Mouse (Mus musculus) kidney, adult 8-10 months (tissue): ENCODE measurements around the gene Dach1.

Experiments
- DNase-seq, 2 experiments: peaks; one replicate each; pipeline ENCODE4 v3.0.0; 2022

Dach1 gene

GRCm38 (mm10) chr14:97829865-97830264 is 339.7 kb downstream of the Dach1 start:
- no peak for DNase-seq

GRCm38 (mm10) chr14:97814555-97815175 is 354.9 kb downstream of the Dach1 start:
- no peak for DNase-seq

DNA sequence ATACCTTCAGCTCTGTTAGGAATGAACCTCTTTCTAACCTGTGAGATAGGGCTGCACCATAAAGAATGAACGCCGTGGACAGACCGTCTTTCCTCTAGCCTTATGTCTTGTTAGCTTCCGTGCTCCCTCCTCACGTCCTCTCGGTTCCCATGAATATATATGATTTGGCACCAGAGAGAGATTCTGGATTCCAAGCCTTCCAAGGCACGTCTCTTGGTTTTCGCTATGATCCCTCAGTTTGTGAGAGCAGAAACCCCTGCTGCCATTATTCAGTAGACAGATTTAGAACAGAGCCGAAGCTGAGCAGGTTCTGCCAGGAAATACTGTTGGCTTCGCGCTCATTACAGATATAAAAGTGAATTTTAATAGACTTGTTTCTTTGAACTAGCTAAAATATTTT is 356.0 kb downstream of the Dach1 start:
- no peak for DNase-seq

- peak in 1 of 2 experiments; percentile 7 for DNase-seq
Measured at GRCm38 (mm10) chr14:97795385-97795952, 374.1 kb downstream of the Dach1 start.

DNA sequence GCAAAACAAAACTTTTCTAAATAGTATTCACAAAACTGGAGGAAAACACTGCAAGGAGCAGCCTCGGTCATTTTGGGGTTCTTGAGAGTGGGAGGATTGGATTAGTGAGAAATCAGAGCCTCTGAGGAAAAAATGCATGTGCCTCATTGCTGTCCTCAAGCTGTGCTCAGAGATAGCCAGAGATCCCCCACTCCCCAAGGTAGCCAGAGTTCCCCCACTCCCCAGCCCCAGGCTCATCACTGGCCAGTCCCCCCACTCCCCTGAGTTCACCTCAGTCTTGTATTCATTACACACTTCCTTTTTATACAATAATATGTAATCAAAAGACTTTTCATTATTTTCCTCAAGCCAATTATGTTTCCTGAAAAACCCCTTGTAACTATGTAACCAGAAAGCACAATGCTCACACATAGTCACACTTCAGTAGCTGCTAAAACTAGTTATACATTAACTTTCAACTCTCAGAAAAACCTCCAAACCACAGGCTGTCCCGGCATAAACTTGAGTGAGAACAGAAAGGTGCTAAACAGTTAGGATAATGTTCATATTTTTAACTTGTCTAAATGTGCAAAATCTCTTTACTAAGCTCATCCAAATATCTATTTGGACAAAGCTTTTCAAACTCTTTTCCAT is 395.3 kb downstream of the Dach1 start:
- DNase-seq, result peak; percentile 13 to 54

- no peak for DNase-seq
Measured at GRCm38 (mm10) chr14:97754400-97754799, 415.2 kb downstream of the Dach1 start.

- no peak for DNase-seq
Measured at GRCm38 (mm10) chr14:97753973-97754372, 415.6 kb downstream of the Dach1 start.

- no peak for DNase-seq
Measured at GRCm38 (mm10) chr14:97743252-97743651, 426.3 kb downstream of the Dach1 start.

GRCm38 (mm10) chr14:97742785-97743184 is 426.8 kb downstream of the Dach1 start:
- no peak for DNase-seq
